Mouse (Mus musculus): ENCODE measurements around the gene Slc7a1. TPM values are rescaled to one million over a fixed set of nuclear protein-coding genes. Genes with fewer than 3 reads are reported as not detected.

Slc7a1 gene
- 29.6 and 46.1 TPM in 2 replicates for total RNA-seq (2014; fragmentation: Nextera tagmentation)
- total RNA-seq (2017): 17.8 and 22.7 TPM in 2 replicates

DNA sequence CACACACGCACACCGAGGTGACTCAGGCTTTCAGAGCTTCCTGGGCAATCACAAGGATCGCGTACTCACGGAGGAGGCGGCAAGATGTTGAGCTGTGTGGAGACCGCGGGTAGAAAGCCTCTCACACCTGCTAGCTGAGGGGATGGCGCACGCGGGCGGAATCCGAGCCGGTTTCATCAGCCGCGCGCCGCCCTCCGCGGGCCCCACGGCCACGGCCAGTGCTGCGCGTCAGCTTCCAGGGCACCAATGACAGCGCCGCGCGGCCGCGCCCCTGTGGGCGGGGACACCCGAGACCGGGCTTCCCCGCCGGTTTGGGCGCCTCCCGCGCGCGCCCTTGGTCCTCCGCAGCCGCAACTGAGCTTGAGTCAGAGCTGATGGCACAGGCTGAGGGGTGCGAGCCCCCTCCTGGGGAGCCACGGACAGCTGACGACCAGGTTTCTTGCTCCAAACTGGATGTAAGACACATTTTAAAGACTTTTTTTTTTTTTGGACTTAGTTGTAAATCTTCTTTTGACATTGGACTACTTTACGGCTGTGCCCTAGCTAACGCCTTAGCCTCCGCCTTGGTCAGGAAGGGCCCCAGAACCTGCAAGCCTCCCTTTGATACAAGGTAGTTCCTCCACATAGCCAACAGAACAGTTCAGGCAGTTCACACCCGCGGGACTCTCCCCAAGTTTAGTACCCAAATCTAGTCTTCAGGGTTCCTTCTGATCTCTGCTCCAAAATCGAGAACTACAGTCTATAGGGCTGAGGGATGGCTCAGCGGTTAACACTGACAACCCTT, at the start of gene Slc7a1:
Gene Slc7a1, minus strand, starts transcription at position 245 of the 784 bp plus-strand sequence.
- ATAC-seq (replicated peaks; ENCODE audit: low FRiP score, low TSS enrichment, poor library complexity, severe bottlenecking): peak; percentile 86

DNA sequence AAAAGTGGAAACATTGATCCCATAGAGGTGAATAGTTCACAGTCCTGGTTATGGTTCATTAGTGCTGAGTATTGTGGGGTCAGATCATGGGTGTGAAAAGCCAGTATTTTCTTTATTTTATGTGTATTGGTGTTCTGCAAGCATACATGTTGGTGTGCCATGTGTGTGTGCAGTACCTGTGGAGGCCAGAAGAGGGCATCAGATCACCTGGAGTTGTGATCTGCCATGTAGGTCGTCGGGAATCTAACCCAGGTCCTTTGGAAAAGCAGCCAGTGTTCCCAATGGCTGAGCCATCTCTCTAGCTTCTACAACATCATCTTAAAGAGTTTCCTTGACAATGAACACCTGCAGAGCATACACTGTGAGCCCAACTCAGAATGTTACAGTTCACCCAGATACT, 45.3 kb upstream of the Slc7a1 start:
- no peak for ATAC-seq (replicated peaks; ENCODE audit: low FRiP score, low TSS enrichment, poor library complexity, severe bottlenecking)

DNA sequence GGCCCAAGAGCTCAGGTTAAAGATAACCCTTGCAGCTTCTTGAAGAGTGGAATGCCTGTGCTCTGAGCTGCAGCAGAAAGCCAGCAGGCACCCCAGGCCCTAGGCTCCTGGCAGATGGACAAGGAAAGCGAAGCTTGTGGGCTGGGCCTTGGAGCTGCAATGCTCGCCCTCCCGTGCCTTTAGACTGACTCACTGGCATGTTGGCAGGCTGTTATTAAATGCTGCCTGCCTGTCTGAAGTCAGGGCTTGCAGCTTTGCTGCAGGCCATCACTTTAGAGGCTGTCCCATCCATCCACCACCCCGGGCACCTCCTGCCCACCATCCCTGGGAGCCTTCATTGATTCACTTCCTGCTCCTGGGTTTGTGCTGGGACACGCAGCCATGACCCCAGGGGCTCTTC, 44.0 kb upstream of the Slc7a1 start:
- ATAC-seq (replicated peaks; ENCODE audit: low FRiP score, low TSS enrichment, poor library complexity, severe bottlenecking): no peak

DNA sequence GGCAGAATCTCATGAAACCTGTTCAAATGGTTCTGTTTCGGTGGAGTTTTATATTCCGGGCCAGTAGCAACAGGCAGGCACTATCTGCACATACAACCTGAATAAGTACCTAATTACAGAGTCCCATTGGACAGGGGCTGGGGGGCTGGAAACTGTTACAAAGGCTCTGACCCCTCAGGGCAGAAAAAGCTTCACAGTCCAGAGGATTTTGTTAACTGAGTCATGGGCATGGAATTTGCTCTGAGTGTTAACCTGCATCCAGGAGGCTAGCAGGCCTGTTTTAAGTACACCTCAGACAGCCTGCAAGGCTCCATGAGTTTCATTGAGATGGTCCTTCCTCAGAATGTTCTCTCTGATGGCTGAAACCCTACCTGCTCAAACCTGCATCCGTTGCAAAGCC, 36.0 kb upstream of the Slc7a1 start:
- no peak for ATAC-seq (replicated peaks; ENCODE audit: low FRiP score, low TSS enrichment, poor library complexity, severe bottlenecking)

DNA sequence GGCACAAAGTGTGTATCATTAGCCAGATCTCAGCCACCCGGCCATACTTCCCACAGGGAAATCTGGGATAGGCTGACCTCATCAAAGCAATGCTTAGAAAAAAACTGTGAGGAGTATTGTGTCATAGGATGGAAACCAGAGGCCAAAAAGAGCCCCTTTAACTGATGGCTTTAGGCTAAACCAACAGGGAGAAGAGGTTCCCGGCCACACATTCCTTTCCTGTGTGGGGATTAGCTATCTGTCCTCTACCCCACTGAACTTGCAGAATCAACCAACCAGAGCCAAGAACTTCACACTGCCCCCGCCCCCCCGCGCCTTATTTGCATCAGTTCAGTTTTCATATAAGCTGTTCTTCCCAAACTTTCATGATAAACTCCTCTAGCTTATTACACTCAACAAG, 32.4 kb upstream of the Slc7a1 start:
- ATAC-seq (replicated peaks; ENCODE audit: low FRiP score, low TSS enrichment, poor library complexity, severe bottlenecking): no peak

DNA sequence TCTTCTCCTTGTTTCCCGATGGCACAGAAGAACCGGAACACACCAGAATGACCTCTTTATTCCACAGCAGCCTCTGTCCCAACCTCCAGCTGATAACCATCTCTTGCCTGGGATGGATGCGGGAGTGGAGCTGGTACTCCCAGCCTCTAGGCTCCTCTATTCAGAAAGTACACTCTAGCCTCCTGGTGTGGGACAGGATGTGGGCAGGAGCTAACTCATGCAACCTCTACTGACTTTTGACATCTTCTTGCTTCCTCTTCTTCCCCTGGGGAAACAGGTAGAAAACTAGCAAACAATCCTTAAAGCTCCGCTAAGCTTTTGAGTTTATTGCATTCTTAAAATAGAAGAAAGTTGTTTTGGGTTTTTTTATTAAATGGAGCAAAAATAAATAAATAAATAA, 29.1 kb upstream of the Slc7a1 start:
- ATAC-seq (replicated peaks; ENCODE audit: low FRiP score, low TSS enrichment, poor library complexity, severe bottlenecking): no peak

DNA sequence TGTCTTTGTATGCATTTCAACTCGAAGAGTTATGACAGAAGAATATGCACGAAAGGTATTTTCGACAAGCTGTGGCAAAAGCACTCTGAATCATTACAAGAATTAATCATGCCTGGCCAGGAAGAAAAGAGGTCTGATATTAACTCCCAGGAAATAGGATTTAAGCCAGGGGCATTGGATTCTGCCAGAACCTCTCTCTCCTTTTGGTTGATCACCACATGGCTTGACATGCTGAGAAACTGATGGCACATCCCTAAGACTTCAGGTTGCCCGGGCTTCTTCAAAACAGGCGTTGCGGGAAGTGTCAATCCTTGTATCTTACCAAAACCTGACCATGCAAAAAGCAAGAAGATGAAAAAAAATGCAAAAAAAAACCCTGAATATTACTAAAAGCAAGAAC, 25.4 kb upstream of the Slc7a1 start:
- ATAC-seq (replicated peaks; ENCODE audit: low FRiP score, low TSS enrichment, poor library complexity, severe bottlenecking): no peak

DNA sequence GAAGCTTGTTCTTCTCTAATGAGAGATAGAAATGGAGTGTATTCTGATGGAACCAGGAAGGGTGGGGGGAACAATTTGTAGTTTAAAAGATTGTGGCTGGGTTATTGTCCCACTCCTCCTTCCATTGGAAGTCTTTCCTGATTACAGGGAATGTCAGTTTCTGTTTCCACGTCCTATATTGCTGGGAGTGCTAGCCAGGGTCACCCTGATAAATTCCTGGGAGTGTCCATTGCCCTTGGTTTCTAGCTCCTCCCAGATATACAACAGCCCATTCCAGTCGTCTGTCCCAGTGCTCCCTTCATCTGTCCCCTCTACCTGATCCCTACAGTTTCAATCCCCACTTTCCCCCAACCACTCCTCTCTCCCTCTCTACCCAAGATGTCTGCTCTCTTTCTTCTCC, 21.6 kb upstream of the Slc7a1 start:
- no peak for ATAC-seq (replicated peaks; ENCODE audit: low FRiP score, low TSS enrichment, poor library complexity, severe bottlenecking)

DNA sequence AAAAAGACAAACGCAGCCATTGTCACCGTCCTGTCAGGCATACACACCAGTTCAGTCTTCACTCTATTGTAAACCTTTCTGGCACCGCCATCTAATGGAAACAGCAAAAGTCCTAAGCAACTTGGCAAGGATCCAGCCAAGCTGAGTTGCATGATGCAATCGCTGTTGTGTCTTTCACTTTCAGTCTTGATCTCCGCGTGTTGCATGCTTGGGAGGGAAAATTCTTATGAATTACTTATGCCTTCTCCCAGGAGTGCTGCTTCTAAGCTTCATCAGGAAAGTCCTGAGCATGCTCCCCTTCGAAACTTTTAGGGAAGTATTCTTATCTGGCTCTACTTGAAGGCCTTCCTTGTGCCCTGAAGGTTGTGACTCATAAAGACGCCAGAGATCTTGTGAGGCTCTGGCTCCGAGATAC, 19.4 kb upstream of the Slc7a1 start:
- ATAC-seq (replicated peaks; ENCODE audit: low FRiP score, low TSS enrichment, poor library complexity, severe bottlenecking): peak; percentile 71

DNA sequence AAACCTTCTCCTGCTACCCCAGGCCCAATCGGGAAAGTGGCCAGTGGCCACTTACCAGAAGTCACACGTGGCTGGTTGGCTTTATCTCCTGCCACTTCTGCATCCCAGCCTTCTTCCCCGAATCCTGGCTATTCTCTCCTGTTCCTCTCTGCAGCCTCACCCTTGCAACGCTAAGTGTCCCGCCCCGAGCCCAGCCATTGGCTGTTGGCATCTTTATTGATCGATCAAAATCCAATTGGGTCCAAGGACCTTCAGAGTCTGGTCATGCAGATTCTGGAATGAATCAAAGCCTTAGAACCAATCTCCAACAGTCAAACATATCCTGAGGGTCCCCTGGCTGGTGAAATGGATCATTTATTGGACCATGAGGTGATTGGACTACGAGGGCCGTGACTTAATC, 18.7 kb upstream of the Slc7a1 start:
- no peak for ATAC-seq (replicated peaks; ENCODE audit: low FRiP score, low TSS enrichment, poor library complexity, severe bottlenecking)

DNA sequence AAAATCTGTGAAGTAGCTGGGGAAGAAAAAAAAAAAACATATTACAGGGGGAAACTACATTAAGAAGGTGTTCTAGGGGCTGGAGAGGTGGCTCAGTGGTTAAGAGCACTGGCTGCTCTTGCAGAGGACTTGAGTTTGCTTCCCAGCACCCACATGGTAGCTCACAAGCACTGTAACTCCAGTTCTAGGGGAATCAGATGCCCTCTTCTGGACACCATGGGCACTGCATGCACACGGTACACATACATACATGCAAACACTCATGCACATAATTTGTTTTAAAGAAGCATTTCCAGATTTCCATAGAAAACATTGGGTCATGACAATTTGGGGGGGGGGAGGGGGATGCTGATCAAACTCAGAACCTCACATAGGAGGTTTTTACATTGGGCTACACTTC, 18.1 kb upstream of the Slc7a1 start:
- ATAC-seq (replicated peaks; ENCODE audit: low FRiP score, low TSS enrichment, poor library complexity, severe bottlenecking): no peak

DNA sequence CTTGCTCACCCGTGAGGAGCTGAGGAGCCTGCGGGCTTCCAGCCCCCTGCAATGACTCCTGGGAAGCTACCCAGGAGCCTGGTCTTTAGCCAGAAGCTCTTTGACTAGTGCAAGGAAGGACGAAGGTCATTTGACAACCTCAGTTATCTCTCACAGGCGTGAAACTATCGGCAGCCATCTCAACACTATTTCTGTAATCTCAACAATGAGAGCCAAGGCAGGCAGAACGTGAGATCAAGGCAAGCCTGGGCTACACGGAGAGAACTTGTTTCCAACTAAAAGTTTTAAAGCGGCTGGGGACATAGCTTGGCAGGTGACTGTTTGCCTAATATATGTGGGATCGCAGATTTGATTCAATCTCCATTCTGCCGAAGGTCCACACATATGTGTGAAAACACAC, 16.8 kb upstream of the Slc7a1 start:
- ATAC-seq (replicated peaks; ENCODE audit: low FRiP score, low TSS enrichment, poor library complexity, severe bottlenecking): no peak

DNA sequence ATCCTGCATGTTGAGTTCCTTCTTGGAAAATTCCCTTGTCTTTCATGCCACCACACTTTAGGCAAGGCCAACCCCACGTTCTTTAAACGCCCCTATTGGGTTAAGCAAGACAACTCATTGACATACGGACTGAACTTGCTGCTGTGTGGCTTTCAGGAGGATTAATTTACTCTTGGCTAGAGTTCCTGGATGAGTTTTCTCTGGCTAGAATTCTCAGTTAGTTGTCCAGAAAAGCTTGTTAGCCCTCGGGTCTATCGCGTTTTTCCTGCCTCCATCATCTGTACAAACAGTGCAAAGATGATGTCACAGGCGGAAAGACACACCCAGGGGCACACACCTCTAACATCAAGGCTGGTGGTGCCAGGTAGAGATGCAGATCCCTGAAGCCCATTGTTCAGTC, 14.5 kb upstream of the Slc7a1 start:
- no peak for ATAC-seq (replicated peaks; ENCODE audit: low FRiP score, low TSS enrichment, poor library complexity, severe bottlenecking)

DNA sequence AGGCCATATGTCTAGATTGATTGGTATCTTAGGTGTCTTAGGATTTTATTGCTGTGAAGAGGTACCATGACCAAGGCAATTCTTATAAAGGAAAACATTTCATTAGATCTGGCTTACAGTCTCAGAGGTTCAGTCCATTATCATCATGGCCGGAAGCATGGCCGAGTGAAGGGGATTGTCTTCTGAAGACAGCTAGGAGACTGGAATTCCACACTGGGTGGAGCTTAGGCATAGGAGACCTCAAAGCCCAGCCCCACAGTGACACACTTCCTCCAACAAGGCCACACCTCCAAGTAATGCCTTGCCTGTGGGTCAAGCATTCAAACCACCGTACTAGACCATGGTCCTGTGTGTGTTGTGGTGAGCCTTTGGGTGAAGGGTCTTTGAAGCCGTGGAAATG, 12.8 kb upstream of the Slc7a1 start:
- ATAC-seq (replicated peaks; ENCODE audit: low FRiP score, low TSS enrichment, poor library complexity, severe bottlenecking): no peak

DNA sequence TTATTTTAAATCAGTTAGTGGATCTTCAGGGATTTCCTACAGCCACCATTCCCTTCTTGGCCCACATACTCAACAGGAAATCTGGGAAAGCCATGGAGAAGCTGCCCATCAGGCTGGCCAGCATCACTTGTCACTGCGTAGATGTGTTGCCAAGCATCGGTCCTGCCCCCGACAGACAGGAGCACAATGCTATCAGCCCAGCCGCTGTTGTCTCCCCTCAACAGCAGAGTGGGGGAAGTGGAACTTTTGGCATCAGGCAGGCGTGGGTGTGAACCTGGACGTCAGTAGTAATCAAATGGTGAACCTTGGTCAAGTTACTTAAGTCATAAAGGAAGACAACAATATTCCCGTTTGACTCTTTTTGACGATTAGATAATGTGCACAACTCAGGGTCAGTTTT, 9.8 kb upstream of the Slc7a1 start:
- no peak for ATAC-seq (replicated peaks; ENCODE audit: low FRiP score, low TSS enrichment, poor library complexity, severe bottlenecking)

DNA sequence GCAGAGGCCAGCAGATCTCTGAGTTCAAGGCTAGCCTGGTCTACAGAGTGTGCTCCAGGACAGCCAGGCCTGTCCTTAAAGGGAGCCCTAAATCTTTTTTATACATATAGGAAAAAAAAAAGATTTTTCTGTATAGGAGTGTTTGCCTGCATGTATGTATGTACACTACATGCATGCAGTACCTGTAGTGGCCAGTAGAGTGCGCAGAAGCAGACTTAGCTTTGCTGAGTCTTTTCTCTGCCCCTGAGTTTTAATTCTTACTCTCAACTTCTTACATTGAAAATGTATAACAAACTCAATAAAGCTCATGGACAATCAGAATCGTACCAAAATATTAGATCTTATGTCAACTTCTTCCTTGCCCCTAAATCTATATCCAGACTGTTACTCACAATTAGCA, 7.2 kb upstream of the Slc7a1 start:
- no peak for ATAC-seq (replicated peaks; ENCODE audit: low FRiP score, low TSS enrichment, poor library complexity, severe bottlenecking)

DNA sequence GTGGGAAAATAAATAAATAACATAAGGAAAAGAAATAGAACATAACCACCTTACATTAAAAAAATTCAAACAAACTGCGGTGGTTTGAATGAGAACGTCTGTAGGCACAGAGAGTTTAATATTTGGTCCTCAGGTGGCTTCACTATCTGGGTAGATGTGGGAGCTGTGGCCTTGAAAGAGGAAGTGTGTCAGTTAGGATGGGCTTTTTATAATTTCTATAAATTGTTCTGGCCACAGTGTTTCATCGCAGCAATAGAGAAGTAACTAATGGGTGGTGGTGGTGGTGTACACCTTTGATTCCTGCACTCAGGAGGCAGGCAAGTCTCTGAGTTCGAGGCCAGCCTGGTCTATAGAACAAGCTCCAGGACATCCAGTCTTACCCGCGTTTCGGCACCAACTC, 4.8 kb upstream of the Slc7a1 start:
- ATAC-seq (replicated peaks; ENCODE audit: low FRiP score, low TSS enrichment, poor library complexity, severe bottlenecking): no peak

DNA sequence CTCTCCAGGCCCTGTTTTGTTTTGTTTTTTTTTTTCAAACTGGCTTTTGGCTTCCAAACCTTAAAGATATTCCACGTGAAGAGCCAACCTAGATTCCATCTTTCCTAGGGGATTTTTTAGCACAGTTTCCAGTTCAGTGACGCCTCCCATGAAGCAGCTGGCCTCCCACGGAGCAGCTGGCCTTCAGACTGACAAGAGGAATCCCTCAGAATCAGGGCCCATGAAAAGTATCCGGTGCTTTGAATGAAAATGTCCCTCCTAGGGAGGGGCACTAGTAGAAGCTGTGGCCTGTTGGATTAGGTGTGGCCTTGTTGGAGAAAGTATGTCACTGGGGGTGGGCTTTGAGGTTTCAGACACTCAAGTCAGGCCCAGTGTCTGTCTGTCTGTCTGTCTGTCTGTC, 2.9 kb upstream of the Slc7a1 start:
- no peak for ATAC-seq (replicated peaks; ENCODE audit: low FRiP score, low TSS enrichment, poor library complexity, severe bottlenecking)

DNA sequence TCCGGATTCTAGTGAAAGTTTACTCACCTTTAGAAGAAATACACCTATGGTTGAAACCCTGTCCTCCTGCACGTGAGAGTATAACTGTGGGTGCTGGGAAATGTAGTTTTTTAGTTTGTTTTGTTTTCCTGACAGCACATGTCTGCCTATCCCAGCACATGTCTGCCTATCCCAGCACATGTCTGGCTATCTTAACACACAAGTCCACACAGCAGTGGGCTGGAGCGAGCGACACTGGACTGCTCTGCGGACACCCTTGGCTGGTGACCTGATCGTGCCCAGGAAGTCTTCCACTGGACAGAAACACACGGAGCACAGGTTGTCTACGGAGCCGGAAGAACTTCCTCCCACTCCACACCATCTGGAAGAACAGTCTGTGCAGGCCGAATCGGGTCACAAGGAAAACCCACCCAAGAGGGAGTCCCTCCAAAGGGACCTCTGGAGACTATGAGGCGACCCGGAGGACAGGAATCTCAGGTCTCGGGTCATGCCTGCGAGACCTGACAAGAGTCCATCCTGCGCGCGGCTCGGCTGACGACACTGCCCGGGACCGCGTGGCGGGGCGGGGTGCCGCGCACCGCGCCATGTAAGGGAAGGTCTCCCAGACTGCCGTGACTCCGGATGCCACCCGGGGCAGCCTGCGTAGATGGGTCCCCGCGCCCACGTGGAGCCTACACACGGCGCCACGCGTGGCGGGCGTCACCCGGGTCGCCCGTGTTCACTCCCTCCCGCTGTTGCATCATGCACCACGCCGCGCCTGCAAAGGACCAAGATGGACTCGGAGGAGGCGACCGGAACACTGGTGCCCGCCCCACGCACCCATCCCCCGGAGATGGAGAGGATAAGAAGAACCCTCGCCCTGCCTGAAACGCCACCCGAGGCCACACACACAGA, 691 bp downstream of the Slc7a1 start:
- ATAC-seq (replicated peaks; ENCODE audit: low FRiP score, low TSS enrichment, poor library complexity, severe bottlenecking): peak; percentile 63

DNA sequence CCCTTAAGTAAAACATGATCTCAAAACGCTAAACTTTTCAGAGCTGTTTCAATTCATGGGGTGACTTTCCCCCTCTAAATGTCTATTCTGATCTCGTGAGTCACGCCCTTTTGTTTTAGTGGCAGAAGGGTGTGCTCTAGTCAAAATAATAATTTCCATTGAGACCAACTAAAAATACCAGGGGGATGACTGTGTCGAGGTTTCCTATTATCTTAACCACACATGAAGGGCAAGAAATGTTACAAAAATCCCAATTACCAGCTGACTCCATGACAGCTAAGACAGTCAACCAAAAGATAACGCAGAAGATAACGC, 1.3 kb downstream of the Slc7a1 start:
- peak; percentile 3 for ATAC-seq (replicated peaks; ENCODE audit: low FRiP score, low TSS enrichment, poor library complexity, severe bottlenecking)

DNA sequence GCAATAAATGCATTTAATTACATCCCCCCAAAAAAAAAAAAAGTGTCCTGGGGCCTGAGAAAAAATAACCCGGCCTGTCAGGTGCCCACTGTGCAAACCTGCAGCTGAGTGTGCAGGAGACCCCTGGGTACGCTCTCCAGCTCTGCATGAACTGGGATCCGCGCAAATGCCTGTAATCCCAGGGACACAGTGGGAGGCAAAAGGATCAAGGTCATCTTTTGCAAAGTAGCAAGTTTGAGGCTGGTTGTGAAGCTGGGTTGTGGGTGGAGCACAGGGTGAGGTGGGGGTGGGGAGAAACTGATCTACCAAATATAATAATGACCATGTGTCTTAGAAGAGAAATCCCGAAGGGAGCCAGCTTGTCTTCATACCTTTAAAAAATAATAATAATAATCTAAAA, 1.8 kb downstream of the Slc7a1 start:
- ATAC-seq (replicated peaks; ENCODE audit: low FRiP score, low TSS enrichment, poor library complexity, severe bottlenecking): no peak
